Mouse (Mus musculus) stomach, embryonic 14.5 days (tissue): ENCODE data around the gene Dlst. TPM values are rescaled to one million over a fixed set of nuclear protein-coding genes. Genes with fewer than 3 reads are reported as not detected.

ENCODE experiments used
- ATAC-seq: fragments of 200-750 bp; cut with Nextera tagmentation; 2 replicates; pipeline ENCODE4 v1.8.0; 2017; ENCODE audit warnings: low read depth, moderate TSS enrichment; ENCODE audit not compliant: insufficient number of reproducible peaks, insufficient read depth, low FRiP score
- H3K27ac ChIP-seq: fragments of 300-500 bp; sonication (generic); 2 replicates; pipeline ENCODE4 v1.5.1; 2014; ENCODE audit warnings: mild to moderate bottlenecking, low read length, moderate library complexity, mixed read lengths
- H3K27me3 ChIP-seq: fragments of 300-500 bp; sonication (generic); 2 replicates; pipeline ENCODE4 v1.6.1; 2014; ENCODE audit warnings: low read length, control low read depth, mixed read lengths; ENCODE audit not compliant: control insufficient read depth, insufficient read depth
- H3K36me3 ChIP-seq: fragments of 300-500 bp; sonication (generic); 2 replicates; pipeline ENCODE4 v1.6.1; 2014; ENCODE audit warnings: mild to moderate bottlenecking, control low read depth, low read length, moderate library complexity, mixed read lengths; ENCODE audit not compliant: control insufficient read depth, insufficient read depth
- H3K4me1 ChIP-seq: fragments of 300-500 bp; sonication (generic); 2 replicates; pipeline ENCODE4 v1.6.1; 2014; ENCODE audit warnings: low read length, control low read depth, mixed read lengths; ENCODE audit not compliant: control insufficient read depth, insufficient read depth
- H3K4me2 ChIP-seq: fragments of 300-500 bp; sonication (generic); replicated peaks from 2 replicates; pipeline ENCODE4 v1.6.1; 2014; ENCODE audit warnings: low read depth, low read length, control low read depth
- H3K4me3 ChIP-seq: fragments of 300-500 bp; sonication (generic); 2 replicates; pipeline ENCODE4 v1.5.1; 2014; ENCODE audit warnings: low read depth, low read length, control low read depth
- H3K9ac ChIP-seq: fragments of 300-500 bp; sonication (generic); replicated peaks from 2 replicates; pipeline ENCODE4 v1.6.1; 2014; ENCODE audit warnings: low read depth, mild to moderate bottlenecking, control low read depth, low read length, moderate library complexity, mixed read lengths
- H3K9me3 ChIP-seq: fragments of 300-500 bp; sonication (generic); 2 replicates; pipeline ENCODE4 v1.6.1; 2016; ENCODE audit warnings: low read depth, low read length, control low read depth; ENCODE audit not compliant: control insufficient read depth
- WGBS: fragments of 180-500 bp; shearing (Covaris S2); extraction: QIAGEN DNeasy Blood & Tissue Kit; methylation state at CpG from one replicate; pipeline ENCODE4 v1.1.7; 2014; 5-methylcytosine and 5-hydroxymethylcytosine counted together
- polyA plus RNA-seq: library from polyadenylated mRNA; unstranded; fragments of >200 nt; fragmentation: Nextera tagmentation; extraction: Ambion mirVana; gene quantifications from 2 replicates; pipeline ENCODE4 v1.2.1, GENCODE M21; 2014

The Dlst gene
- polyA plus RNA-seq, 1 experiment from 2014 or later, result 102 TPM

- 12% methylated on average over 20 of the region's 20 CpGs for WGBS
- Histone ChIP-seq H3K4me3 (peak overlapping the region; percentile 7; the same call in 1 of the 2 replicates), H3K27ac (no peak overlapping the region), H3K4me1 (peaks cover 5% of the 10 kb centered on the region; the same call in 1 of the 2 replicates), H3K27me3 (no peaks in the 10 kb centered on the region), H3K9me3 (no peaks in the 10 kb centered on the region), H3K4me2 (peak overlapping the region; percentile 40), H3K36me3 (no peaks in the 10 kb centered on the region), H3K9ac (no peak overlapping the region; the same call in 1 of the 2 replicates)
- ATAC-seq, result no peak
Measured at GRCm38 (mm10) chr12:85150321-85151001, 39.8 kb downstream of the Dlst start.

GRCm38 (mm10) chr12:85151002-85151774, 40.6 kb downstream of the Dlst start, which contains the start of gene Rps6kl1:
Gene Rps6kl1 (minus strand): TSS chr12:85151264.
- Histone ChIP-seq H3K9ac (no peak within 1 kb of the TSS; the same call in 1 of the 2 replicates), H3K36me3 (no peaks in the 10 kb centered on the region)

GRCm38 (mm10) chr12:85153011-85153410, 42.4 kb downstream of the Dlst start:
- Histone ChIP-seq H3K36me3 (no peaks in the 10 kb centered on the region), H3K4me1 (no peaks in the 10 kb centered on the region), H3K9ac (no peak overlapping the region), H3K27ac (no peak overlapping the region), H3K4me2 (no peak overlapping the region), H3K4me3 (no peak overlapping the region), H3K9me3 (no peaks in the 10 kb centered on the region), H3K27me3 (no peaks in the 10 kb centered on the region)
- no peak for ATAC-seq
- 79% methylated on average over 3 of the region's 3 CpGs for WGBS

More at GRCm38 (mm10) chr12:85151002-85151774, 40.6 kb downstream of the Dlst start, which contains the start of gene Rps6kl1:
- no peaks in the 10 kb centered on the region for H3K9me3 ChIP-seq
- H3K4me3 ChIP-seq, result peak within 1 kb of the TSS; percentile 7; the same call in 1 of the 2 replicates
- peak within 1 kb of the TSS; percentile 40 for H3K4me2 ChIP-seq
- no peaks in the 10 kb centered on the region for H3K27me3 ChIP-seq
- peaks cover 5% of the 10 kb centered on the region; the same call in 1 of the 2 replicates for H3K4me1 ChIP-seq
- peak; percentile 74 for ATAC-seq
- H3K27ac ChIP-seq, result no peak within 1 kb of the TSS
- 15% methylated on average over 28 of the region's 28 CpGs for WGBS

- Histone ChIP-seq H3K27me3 (no peaks in the 10 kb centered on the region), H3K4me1 (no peaks in the 10 kb centered on the region), H3K27ac (no peak overlapping the region), H3K36me3 (no peaks in the 10 kb centered on the region), H3K9me3 (no peaks in the 10 kb centered on the region), H3K4me3 (no peak overlapping the region), H3K4me2 (no peak overlapping the region), H3K9ac (no peak overlapping the region)
- ATAC-seq, result no peak
- WGBS, result 24% methylated on average over 6 of the region's 6 CpGs
Measured at GRCm38 (mm10) chr12:85156324-85156723, 45.7 kb downstream of the Dlst start.

GRCm38 (mm10) chr12:85157797-85158460, 47.3 kb downstream of the Dlst start:
- H3K4me2 ChIP-seq, result no peak overlapping the region
- H3K9me3 ChIP-seq, result no peaks in the 10 kb centered on the region
- H3K4me1 ChIP-seq, result no peaks in the 10 kb centered on the region
- H3K4me3 ChIP-seq, result no peak overlapping the region
- no peaks in the 10 kb centered on the region for H3K36me3 ChIP-seq
- no peaks in the 10 kb centered on the region for H3K27me3 ChIP-seq
- no peak for ATAC-seq
- H3K27ac ChIP-seq, result no peak overlapping the region
- H3K9ac ChIP-seq, result no peak overlapping the region
- 87% methylated on average over 14 of the region's 14 CpGs for WGBS

- ATAC-seq, result no peak
Measured at GRCm38 (mm10) chr12:85158801-85159200, 48.2 kb downstream of the Dlst start.

GRCm38 (mm10) chr12:85159592-85159991, 49.0 kb downstream of the Dlst start:
- Histone ChIP-seq H3K4me3 (no peak overlapping the region), H3K27ac (no peak overlapping the region), H3K4me1 (no peaks in the 10 kb centered on the region), H3K9me3 (no peaks in the 10 kb centered on the region), H3K36me3 (no peaks in the 10 kb centered on the region), H3K4me2 (no peak overlapping the region), H3K9ac (no peak overlapping the region), H3K27me3 (no peaks in the 10 kb centered on the region)
- no peak for ATAC-seq
- 68% methylated on average over 5 of the region's 5 CpGs for WGBS

More at GRCm38 (mm10) chr12:85158801-85159200, 48.2 kb downstream of the Dlst start:
- H3K4me1 ChIP-seq, result no peaks in the 10 kb centered on the region
- no peak overlapping the region for H3K9ac ChIP-seq
- no peak overlapping the region for H3K27ac ChIP-seq
- H3K36me3 ChIP-seq, result no peaks in the 10 kb centered on the region
- no peaks in the 10 kb centered on the region for H3K9me3 ChIP-seq
- no peak overlapping the region for H3K4me3 ChIP-seq
- no peak overlapping the region for H3K4me2 ChIP-seq
- 82% methylated on average over 8 of the region's 8 CpGs for WGBS
- H3K27me3 ChIP-seq, result no peaks in the 10 kb centered on the region

- Histone ChIP-seq H3K9ac (no peak overlapping the region), H3K9me3 (no peaks in the 10 kb centered on the region), H3K27me3 (no peaks in the 10 kb centered on the region), H3K36me3 (peaks cover 14% of the 10 kb centered on the region), H3K4me3 (no peak overlapping the region), H3K27ac (no peak overlapping the region), H3K4me2 (no peak overlapping the region), H3K4me1 (peaks cover 4% of the 10 kb centered on the region; the same call in 1 of the 2 replicates)
- ATAC-seq, result no peak
- 82% methylated on average over 5 of the region's 5 CpGs for WGBS
Measured at GRCm38 (mm10) chr12:85164996-85165395, 54.4 kb downstream of the Dlst start.
